Mouse (Mus musculus) embryonic facial prominence, embryonic 11.5 days (tissue): ENCODE data around the gene Myof. TPM values are rescaled to one million over a fixed set of nuclear protein-coding genes. Genes with fewer than 3 reads are reported as not detected.

Experiments used
- ATAC-seq: fragments of 200-750 bp; cut with Nextera tagmentation; replicated peaks from 2 replicates; pipeline ENCODE4 v1.8.0; 2017; ENCODE audit warnings: low read depth; ENCODE audit not compliant: insufficient number of reproducible peaks, low FRiP score, low TSS enrichment
- DNase-seq: peaks from one replicate; pipeline ENCODE4 v3.0.0-alpha.2; 2015; ENCODE audit warnings: low spot score
- H3K27ac ChIP-seq: fragments of 300-500 bp; sonication (generic); replicated peaks from 2 replicates; pipeline ENCODE4 v1.5.1; 2014; ENCODE audit warnings: mild to moderate bottlenecking, low read depth, low read length, control low read depth
- H3K27me3 ChIP-seq: fragments of 300-500 bp; sonication (generic); 2 replicates; pipeline ENCODE4 v1.6.1; 2014; ENCODE audit warnings: mild to moderate bottlenecking, low read length, moderate library complexity, mixed read lengths; ENCODE audit not compliant: control insufficient read depth, insufficient read depth
- H3K36me3 ChIP-seq: fragments of 300-500 bp; sonication (generic); replicated peaks from 2 replicates; pipeline ENCODE4 v1.6.1; 2014; ENCODE audit warnings: low read depth, mild to moderate bottlenecking, low read length, moderate library complexity, mixed read lengths; ENCODE audit not compliant: control insufficient read depth, insufficient read depth
- H3K4me1 ChIP-seq: fragments of 300-500 bp; sonication (generic); 2 replicates; pipeline ENCODE4 v1.6.1; 2014; ENCODE audit warnings: low read length, mixed read lengths; ENCODE audit not compliant: control insufficient read depth, insufficient read depth
- H3K4me2 ChIP-seq: fragments of 300-500 bp; sonication (generic); 2 replicates; pipeline ENCODE4 v1.6.1; 2014; ENCODE audit warnings: low read depth, mild to moderate bottlenecking, control low read depth, low read length, moderate library complexity
- H3K4me3 ChIP-seq: fragments of 300-500 bp; sonication (generic); 2 replicates; pipeline ENCODE4 v1.5.1; 2014; ENCODE audit warnings: low read depth, low read length, control low read depth
- H3K9ac ChIP-seq: fragments of 300-500 bp; sonication (generic); replicated peaks from 2 replicates; pipeline ENCODE4 v1.6.1; 2014; ENCODE audit warnings: mild to moderate bottlenecking, control low read depth, low read length
- H3K9me3 ChIP-seq: fragments of 300-500 bp; sonication (generic); replicated peaks from 2 replicates; pipeline ENCODE4 v1.6.1; 2016; ENCODE audit warnings: mild to moderate bottlenecking, low read length, inconsistent platforms, mixed read lengths; ENCODE audit not compliant: control insufficient read depth
- WGBS: fragments of 180-500 bp; shearing (Covaris S2); extraction: QIAGEN DNeasy Blood & Tissue Kit; methylation state at CpG from one replicate; pipeline ENCODE4 v1.1.7; 2014; 5-methylcytosine and 5-hydroxymethylcytosine counted together
- polyA plus RNA-seq: library from polyadenylated mRNA; unstranded; fragments of >200 nt; fragmentation: Nextera tagmentation; extraction: Ambion mirVana; gene quantifications from 2 replicates; pipeline ENCODE4 v1.2.1, GENCODE M21; 2014

The Myof gene
- polyA plus RNA-seq, 1 experiment from 2014 or later, result 8.0 TPM

- Histone ChIP-seq H3K27ac (no peak overlapping the region), H3K9ac (no peak overlapping the region), H3K9me3 (no peaks in the 10 kb centered on the region), H3K27me3 (no peaks in the 10 kb centered on the region), H3K36me3 (no peaks in the 10 kb centered on the region), H3K4me1 (no peaks in the 10 kb centered on the region), H3K4me2 (no peak overlapping the region), H3K4me3 (no peak overlapping the region)
- 89% methylated on average over 5 of the region's 5 CpGs for WGBS
- DNase-seq (no peak), ATAC-seq (no peak)
These were observed 28.9 kb downstream of the Myof start for GRCm38 (mm10) chr19:38014443-38014842.

GRCm38 (mm10) chr19:38011379-38011778 is 32.0 kb downstream of the Myof start:
- Histone ChIP-seq H3K36me3 (no peaks in the 10 kb centered on the region), H3K9me3 (no peaks in the 10 kb centered on the region), H3K4me3 (no peak overlapping the region), H3K4me2 (no peak overlapping the region), H3K4me1 (no peaks in the 10 kb centered on the region), H3K27me3 (no peaks in the 10 kb centered on the region), H3K27ac (no peak overlapping the region), H3K9ac (no peak overlapping the region)
- 71% methylated on average over 1 of the region's 1 CpGs for WGBS
- DNase-seq (no peak), ATAC-seq (no peak)

- H3K4me1 ChIP-seq, result no peaks in the 10 kb centered on the region
- DNase-seq, result no peak
- H3K27me3 ChIP-seq, result no peaks in the 10 kb centered on the region
- H3K36me3 ChIP-seq, result no peaks in the 10 kb centered on the region
- H3K27ac ChIP-seq, result no peak overlapping the region
- H3K9me3 ChIP-seq, result no peaks in the 10 kb centered on the region
- H3K4me2 ChIP-seq, result no peak overlapping the region
- WGBS, result 83% methylated on average over 8 of the region's 8 CpGs
- ATAC-seq, result no peak
- H3K4me3 ChIP-seq, result no peak overlapping the region
- H3K9ac ChIP-seq, result no peak overlapping the region
These were observed 38.5 kb downstream of the Myof start for GRCm38 (mm10) chr19:38004809-38005380.

GRCm38 (mm10) chr19:38003671-38004521 is 39.5 kb downstream of the Myof start:
- H3K4me2 ChIP-seq, result no peak overlapping the region
- H3K9ac ChIP-seq, result no peak overlapping the region
- H3K9me3 ChIP-seq, result no peaks in the 10 kb centered on the region
- H3K4me1 ChIP-seq, result no peaks in the 10 kb centered on the region
- H3K36me3 ChIP-seq, result no peaks in the 10 kb centered on the region
- ATAC-seq, result no peak
- H3K27ac ChIP-seq, result no peak overlapping the region
- no peak for DNase-seq
- 74% methylated on average over 24 of the region's 24 CpGs for WGBS
- H3K27me3 ChIP-seq, result no peaks in the 10 kb centered on the region
- H3K4me3 ChIP-seq, result no peak overlapping the region

- DNase-seq, result no peak
These were observed 40.6 kb downstream of the Myof start for GRCm38 (mm10) chr19:38002816-38003215.

GRCm38 (mm10) chr19:38000990-38001389 is 42.4 kb downstream of the Myof start:
- no peak overlapping the region for H3K4me2 ChIP-seq
- ATAC-seq, result no peak
- H3K4me1 ChIP-seq, result no peaks in the 10 kb centered on the region
- no peak overlapping the region for H3K9ac ChIP-seq
- no peaks in the 10 kb centered on the region for H3K9me3 ChIP-seq
- H3K27me3 ChIP-seq, result no peaks in the 10 kb centered on the region
- DNase-seq, result no peak
- H3K27ac ChIP-seq, result no peak overlapping the region
- no peak overlapping the region for H3K4me3 ChIP-seq
- no peaks in the 10 kb centered on the region for H3K36me3 ChIP-seq
- WGBS, result 94% methylated on average over 4 of the region's 4 CpGs

More at GRCm38 (mm10) chr19:38002816-38003215, 40.6 kb downstream of the Myof start:
- no peaks in the 10 kb centered on the region for H3K9me3 ChIP-seq
- ATAC-seq, result no peak
- 84% methylated on average over 4 of the region's 4 CpGs for WGBS
- no peaks in the 10 kb centered on the region for H3K27me3 ChIP-seq
- H3K4me2 ChIP-seq, result no peak overlapping the region
- no peak overlapping the region for H3K27ac ChIP-seq
- H3K4me1 ChIP-seq, result no peaks in the 10 kb centered on the region
- no peak overlapping the region for H3K4me3 ChIP-seq
- H3K9ac ChIP-seq, result no peak overlapping the region
- H3K36me3 ChIP-seq, result no peaks in the 10 kb centered on the region

GRCm38 (mm10) chr19:37999941-38000340 is 43.4 kb downstream of the Myof start:
- DNase-seq (no peak), ATAC-seq (no peak)
- H3K9me3 ChIP-seq, result no peaks in the 10 kb centered on the region
- H3K27me3 ChIP-seq, result no peaks in the 10 kb centered on the region
- no peak overlapping the region for H3K9ac ChIP-seq
- 96% methylated on average over 2 of the region's 2 CpGs for WGBS
- no peak overlapping the region for H3K4me2 ChIP-seq
- H3K4me1 ChIP-seq, result no peaks in the 10 kb centered on the region
- no peak overlapping the region for H3K27ac ChIP-seq
- no peaks in the 10 kb centered on the region for H3K36me3 ChIP-seq
- H3K4me3 ChIP-seq, result no peak overlapping the region

GRCm38 (mm10) chr19:37994301-37994700 is 49.1 kb downstream of the Myof start:
- Histone ChIP-seq H3K4me2 (no peak overlapping the region), H3K4me1 (no peaks in the 10 kb centered on the region), H3K27ac (no peak overlapping the region), H3K27me3 (no peaks in the 10 kb centered on the region), H3K4me3 (no peak overlapping the region), H3K36me3 (no peaks in the 10 kb centered on the region), H3K9ac (no peak overlapping the region), H3K9me3 (no peaks in the 10 kb centered on the region)
- ATAC-seq (no peak), DNase-seq (no peak)
- WGBS, result 75% methylated on average over 3 of the region's 3 CpGs
